Mouse (Mus musculus) right cerebral cortex, postnatal 14 days (tissue): ENCODE measurements around the gene Adam23.
"Not testable (repeated sequence)": the region's sequence is repeated elsewhere in the genome, so short reads cannot be mapped to it uniquely, and the experiment has no call there.

ENCODE experiments used
- DNase-seq: peaks from one replicate; pipeline ENCODE4 v3.0.0; 2022

Adam23 gene

GRCm38 (mm10) chr1:63603870-63604500, 158.3 kb downstream of the Adam23 start:
- DNase-seq = no peak

GRCm38 (mm10) chr1:63609613-63610012, 163.9 kb downstream of the Adam23 start:
- no peak for DNase-seq

- DNase-seq = no peak
These were observed 168.9 kb downstream of the Adam23 start for GRCm38 (mm10) chr1:63614594-63614993.

GRCm38 (mm10) chr1:63615668-63616067, 170.0 kb downstream of the Adam23 start, which contains the start of gene Gm39653:
Gm39653 (plus strand) TSS chr1:63615968.
- DNase-seq = no peak

DNA sequence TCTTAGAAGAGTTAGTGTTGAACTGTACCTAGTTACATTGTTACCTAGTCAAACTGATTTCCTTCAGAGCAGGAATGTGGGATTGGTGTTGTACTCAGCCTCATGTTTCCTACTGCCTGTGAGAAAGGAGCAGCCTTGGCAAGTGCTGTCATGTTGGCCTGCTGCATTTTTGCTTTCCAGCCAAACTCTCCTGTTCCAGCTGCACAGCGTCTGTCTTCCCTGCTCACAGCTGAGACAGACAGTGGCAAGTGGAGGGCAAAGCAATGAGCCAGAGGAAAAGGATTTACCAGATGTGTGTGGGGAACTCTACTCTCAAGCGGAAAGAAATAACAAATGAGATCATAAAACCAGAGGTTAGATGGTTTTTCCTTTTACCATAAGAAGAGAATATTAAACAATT, 182.5 kb downstream of the Adam23 start:
- no peak for DNase-seq

- not testable (repeated sequence) for DNase-seq
These were observed 184.7 kb downstream of the Adam23 start for GRCm38 (mm10) chr1:63630390-63630789.

- no peak for DNase-seq
These were observed 194.2 kb downstream of the Adam23 start for GRCm38 (mm10) chr1:63639921-63640320.
